Mouse (Mus musculus) CD4-positive naive resting alpha-beta T cell, adult 76 days (primary cell): Measurements from ENCODE around the gene Arhgdig. TPM values are rescaled to one million over a fixed set of nuclear protein-coding genes. Genes with fewer than 3 reads are reported as not detected.

ENCODE experiments used
- total RNA-seq: library from RNA; stranded (reverse); gene quantifications from one replicate; pipeline ENCODE4 v1.2.4, GENCODE M21; 2023

Gene Arhgdig
- total RNA-seq = not detected

DNA sequence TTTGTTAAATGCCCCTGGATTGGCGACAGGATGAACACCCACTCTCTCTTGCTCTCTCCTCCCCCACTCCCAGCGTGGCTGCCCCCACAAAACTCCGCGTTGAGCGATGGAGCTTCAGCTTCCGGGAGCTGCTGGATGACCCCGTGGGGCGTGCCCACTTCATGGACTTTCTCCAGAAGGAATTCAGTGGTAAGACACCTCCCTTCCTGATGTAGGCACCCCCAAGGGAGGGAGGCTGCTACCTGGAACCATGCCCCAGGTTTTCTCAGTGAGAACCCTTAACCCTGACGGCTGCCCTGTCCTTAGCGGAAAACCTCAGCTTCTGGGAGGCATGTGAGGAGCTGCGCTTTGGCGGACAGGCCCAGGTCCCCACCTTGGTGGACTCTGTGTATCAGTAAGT lies at the start of gene Arhgdig:
Gene Arhgdig, minus strand, starts transcription at position 101 of the 400 bp plus-strand sequence.

DNA sequence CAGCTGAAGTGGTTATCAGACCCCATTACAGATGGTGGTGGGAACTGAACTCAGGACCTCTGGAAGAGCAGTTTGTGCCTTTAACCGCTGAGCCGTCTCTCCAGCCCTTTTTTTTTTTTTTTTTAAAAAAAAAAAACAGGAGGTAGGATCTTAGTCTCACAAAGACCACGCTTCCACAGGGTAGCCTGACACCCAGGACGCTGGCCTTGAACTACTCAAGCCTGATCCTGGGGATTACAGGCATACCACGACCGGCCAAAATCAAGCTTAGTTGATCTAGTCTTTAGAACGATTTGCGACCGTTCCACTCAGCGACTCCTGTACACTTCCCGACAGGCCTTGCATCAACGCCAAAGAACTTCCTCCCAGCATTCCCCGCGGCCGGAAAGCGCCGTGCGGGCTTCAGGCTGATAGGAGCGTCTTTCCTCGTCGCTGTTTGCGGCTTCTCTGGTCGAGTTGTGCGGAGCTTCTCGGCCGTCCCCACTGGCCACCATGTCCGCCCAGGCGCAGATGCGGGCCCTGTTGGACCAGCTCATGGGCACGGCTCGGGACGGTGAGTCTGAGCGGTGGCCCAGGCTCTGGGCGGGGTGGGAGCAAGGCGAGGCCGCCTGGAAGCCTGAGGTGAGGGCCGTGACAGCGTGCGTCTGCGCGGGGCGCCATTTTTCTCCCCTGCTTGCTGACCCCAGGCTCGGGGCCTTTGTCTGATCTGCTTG lies 45.1 kb upstream of the Arhgdig start, which contains the start of gene Luc7l:
Gene Luc7l, plus strand, starts transcription at position 358 of the 713 bp plus-strand sequence.

DNA sequence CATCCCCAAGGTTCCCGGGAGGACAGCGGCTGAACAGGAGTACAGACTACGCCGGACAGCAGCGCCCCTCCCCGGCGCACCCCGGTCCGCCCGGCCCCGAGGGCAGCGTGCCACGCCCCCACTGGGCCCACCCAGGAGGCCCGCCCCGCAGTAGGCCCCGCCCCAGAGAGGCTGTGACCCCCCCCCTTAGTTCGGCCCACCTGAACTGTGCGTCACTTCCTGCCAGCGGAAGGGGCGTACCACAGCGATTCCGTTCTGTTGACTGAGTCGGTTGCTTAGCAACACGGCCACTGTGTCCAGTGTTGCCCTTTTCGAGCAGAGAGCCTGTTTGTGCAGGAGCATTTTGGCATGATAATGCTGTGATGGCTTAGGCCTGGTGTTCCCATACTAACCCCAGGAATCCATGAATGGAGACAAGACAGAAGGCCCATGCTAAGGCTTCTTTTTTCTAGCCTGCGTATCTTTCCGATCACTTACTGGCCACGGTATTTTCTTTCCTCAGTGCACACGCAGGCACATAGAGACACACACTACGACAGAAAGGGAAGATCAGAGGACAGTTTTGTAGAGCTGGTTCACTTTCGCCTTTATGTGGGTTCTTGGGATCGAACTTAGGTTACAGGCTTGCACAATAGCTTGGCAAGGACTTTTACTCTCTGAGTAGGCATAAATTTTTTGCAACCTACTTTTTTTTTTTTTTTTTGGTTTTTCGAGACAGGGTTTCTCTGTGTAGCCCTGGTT lies 36.7 kb upstream of the Arhgdig start, which contains the start of gene Fam234a:
Gene Fam234a, minus strand, starts transcription at position 142 of the 741 bp plus-strand sequence.

DNA sequence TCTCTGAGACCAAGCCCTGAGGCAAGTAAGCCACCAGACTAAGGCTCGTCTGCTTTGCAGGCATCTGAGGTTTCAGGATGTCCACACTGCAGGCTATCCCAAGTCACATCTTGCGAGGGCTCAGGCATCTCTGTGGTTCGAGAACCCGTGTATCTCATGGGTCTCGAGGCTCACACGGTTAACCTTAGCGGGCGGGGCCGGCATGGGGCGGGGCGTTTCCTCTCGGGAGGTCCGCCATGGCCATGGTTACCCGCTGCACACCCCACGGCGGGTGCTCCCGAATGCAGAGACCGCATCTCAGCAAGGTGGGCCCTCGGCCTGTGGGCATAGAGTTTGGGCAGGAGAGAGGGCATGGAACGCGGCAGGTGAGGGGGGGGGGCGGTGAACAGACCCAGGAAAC lies 4.8 kb downstream of the Arhgdig start, which contains the start of gene Rgs11:
Gene Rgs11, plus strand, starts transcription at position 215 of the 400 bp plus-strand sequence.

DNA sequence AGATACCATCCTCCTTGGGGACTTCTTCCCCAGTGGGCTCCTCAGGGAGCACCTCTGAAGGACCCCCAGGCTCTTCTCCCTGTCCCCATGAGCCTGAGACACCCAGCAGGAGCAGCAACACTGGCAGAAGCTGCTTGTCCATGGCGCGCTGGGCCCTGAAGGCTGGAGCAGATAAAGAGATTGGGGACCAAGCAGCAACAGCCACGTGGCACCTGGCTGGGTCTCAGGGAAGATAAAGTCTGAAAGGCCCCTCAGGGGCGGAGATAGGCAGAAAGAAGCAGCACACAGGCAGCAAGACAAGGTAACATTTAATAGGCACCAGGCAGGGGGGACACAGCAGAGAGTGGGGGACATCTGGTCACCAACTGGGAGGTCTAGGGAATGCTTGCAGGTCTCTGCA lies 8.7 kb downstream of the Arhgdig start, which contains the start of gene Pdia2:
Gene Pdia2, minus strand, starts transcription at position 196 of the 400 bp plus-strand sequence.

Other genes starting within 250 kb of the Arhgdig start
- 33.7 TPM for gene Capn15, start 222.0 kb downstream of the Arhgdig start, total RNA-seq
- 18.5 TPM for gene Rab11fip3, start 138.2 kb downstream of the Arhgdig start, total RNA-seq
- 5.0 TPM for gene Decr2, start 117.4 kb downstream of the Arhgdig start, total RNA-seq
- gene Nme4, start 112.2 kb downstream of the Arhgdig start, total RNA-seq = 3.9 TPM
- 24.2 TPM for gene Tmem8, start 94.5 kb downstream of the Arhgdig start, total RNA-seq
- 33.3 TPM for gene Mrpl28, start 84.3 kb downstream of the Arhgdig start, total RNA-seq
- 110 TPM for gene Axin1, start 69.1 kb downstream of the Arhgdig start, total RNA-seq
- not detected for gene Pdia2, start 8.7 kb downstream of the Arhgdig start, total RNA-seq
- 30.2 TPM for gene Rgs11, start 4.8 kb downstream of the Arhgdig start, total RNA-seq
- 19.5 TPM for gene Fam234a, start 36.5 kb upstream of the Arhgdig start, total RNA-seq
- 114 TPM for gene Luc7l, start 45.1 kb upstream of the Arhgdig start, total RNA-seq
- 0.38 TPM for gene Neurl1b, start 207.0 kb upstream of the Arhgdig start, total RNA-seq